Mouse (Mus musculus) midbrain, embryonic 14.5 days (tissue): ENCODE results near the gene Ints3. TPM values are rescaled to one million over a fixed set of nuclear protein-coding genes. Genes with fewer than 3 reads are reported as not detected.

Source experiments
- ATAC-seq: fragments of 200-750 bp; cut with Nextera tagmentation; 2 replicates; pipeline ENCODE4 v1.8.0; 2017; ENCODE audit warnings: moderate number of reproducible peaks, moderate library complexity; ENCODE audit not compliant: low FRiP score, low TSS enrichment
- DNase-seq: peaks from one replicate; pipeline ENCODE4 v3.0.0-alpha.2; 2015
- H3K27ac ChIP-seq: fragments of 300-500 bp; sonication (generic); replicated peaks from 2 replicates; pipeline ENCODE4 v1.5.1; 2014; ENCODE audit warnings: mild to moderate bottlenecking, low read depth, low read length, moderate library complexity
- H3K27me3 ChIP-seq: fragments of 300-500 bp; sonication (generic); 2 replicates; pipeline ENCODE4 v1.6.1; 2014; ENCODE audit warnings: low read length, control low read depth, mixed read lengths; ENCODE audit not compliant: control insufficient read depth, insufficient read depth
- H3K36me3 ChIP-seq: fragments of 300-500 bp; sonication (generic); 2 replicates; pipeline ENCODE4 v1.6.1; 2014; ENCODE audit warnings: low read length, control low read depth; ENCODE audit not compliant: control insufficient read depth, insufficient read depth
- H3K4me1 ChIP-seq: fragments of 300-500 bp; sonication (generic); 2 replicates; pipeline ENCODE4 v1.6.1; 2014; ENCODE audit warnings: mild to moderate bottlenecking, antibody characterized with exemption, low read length, control low read depth; ENCODE audit not compliant: control insufficient read depth, insufficient read depth
- H3K4me2 ChIP-seq: fragments of 300-500 bp; sonication (generic); 2 replicates; pipeline ENCODE4 v1.6.1; 2014; ENCODE audit warnings: mild to moderate bottlenecking, low read length, moderate library complexity
- H3K4me3 ChIP-seq: fragments of 300-500 bp; sonication (generic); replicated peaks from 2 replicates; pipeline ENCODE4 v1.5.1; 2014; ENCODE audit warnings: low read depth, low read length
- H3K9ac ChIP-seq: fragments of 300-500 bp; sonication (generic); replicated peaks from 2 replicates; pipeline ENCODE4 v1.6.1; 2014; ENCODE audit warnings: mild to moderate bottlenecking, low read length, moderate library complexity
- H3K9me3 ChIP-seq: fragments of 300-500 bp; sonication (generic); 2 replicates; pipeline ENCODE4 v1.6.1; 2016; ENCODE audit warnings: low read length, control low read depth, mixed read lengths; ENCODE audit not compliant: control insufficient read depth
- WGBS: fragments of 180-500 bp; shearing (Covaris S2); extraction: QIAGEN DNeasy Blood & Tissue Kit; methylation state at CpG from one replicate; pipeline ENCODE4 v1.1.7; 2014; 5-methylcytosine and 5-hydroxymethylcytosine counted together
- polyA plus RNA-seq: library from polyadenylated mRNA; unstranded; fragments of >200 nt; fragmentation: Nextera tagmentation; extraction: Ambion mirVana; gene quantifications from 2 replicates; pipeline ENCODE4 v1.2.1, GENCODE M21; 2014

Ints3 gene
- polyA plus RNA-seq, 1 experiment from 2014 or later = 35.0 TPM

DNA sequence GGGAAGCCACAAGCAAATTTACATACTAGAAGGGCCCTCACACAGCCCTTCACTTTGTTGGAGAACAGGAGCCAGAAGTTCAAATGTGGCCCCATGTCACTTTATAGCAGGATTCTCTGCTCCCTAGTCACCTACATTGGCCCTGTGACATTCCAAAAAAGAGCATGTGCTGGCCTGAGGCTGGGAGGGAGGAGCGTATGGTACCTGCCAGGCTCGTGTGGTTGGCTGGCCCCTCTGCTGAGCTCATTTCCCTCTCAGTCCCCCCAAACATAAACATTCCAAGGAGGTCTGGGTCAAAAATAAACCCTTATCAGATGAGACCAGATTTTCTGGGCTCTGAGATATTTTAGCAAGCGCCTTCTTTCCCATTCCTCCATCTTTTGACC is 20.4 kb downstream of the Ints3 start:
- Histone ChIP-seq H3K27me3 (no peaks in the 10 kb centered on the region), H3K9me3 (no peaks in the 10 kb centered on the region), H3K36me3 (peaks cover 91% of the 10 kb centered on the region), H3K4me2 (no peak overlapping the region), H3K4me3 (no peak overlapping the region), H3K27ac (no peak overlapping the region), H3K9ac (no peak overlapping the region), H3K4me1 (no peaks in the 10 kb centered on the region)
- WGBS = 73% methylated on average over 3 of the region's 3 CpGs
- ATAC-seq = no peak
- DNase-seq = no peak

DNA sequence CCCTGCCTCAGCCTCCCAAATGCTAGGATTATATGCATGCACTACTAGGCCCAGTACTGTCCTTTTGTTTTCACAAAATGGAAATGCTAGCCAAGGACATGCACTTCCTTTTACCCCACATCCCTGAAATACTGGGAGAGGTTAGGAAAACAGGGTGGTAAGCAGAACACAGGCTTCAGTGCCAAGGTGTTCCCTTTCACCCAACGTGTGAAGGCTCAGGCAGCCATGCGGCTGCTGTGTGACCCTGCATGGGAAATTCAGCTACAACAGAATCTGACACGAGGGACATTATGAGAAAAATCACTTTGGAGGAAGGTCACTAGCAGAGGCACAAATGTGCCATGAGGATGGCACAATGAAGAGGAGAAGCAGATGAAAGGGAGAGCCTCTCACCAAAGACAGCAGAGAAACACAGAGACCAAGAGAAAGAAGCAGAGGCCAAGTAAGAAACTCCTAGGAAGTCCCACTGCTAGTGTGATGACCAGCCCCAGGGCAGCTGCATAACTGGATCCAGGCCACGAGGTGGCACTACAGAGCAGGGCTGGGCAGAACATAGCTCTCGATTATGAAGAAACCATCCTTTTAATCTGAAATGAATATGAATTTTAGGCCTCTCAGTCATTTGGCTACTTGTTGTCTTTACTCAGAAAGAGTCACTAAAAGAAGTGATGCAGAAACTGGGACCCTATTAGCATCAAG is 21.0 kb downstream of the Ints3 start:
- ATAC-seq (no peak), DNase-seq (peak; percentile 82)
- no peaks in the 10 kb centered on the region for H3K4me1 ChIP-seq
- H3K36me3 ChIP-seq = peaks cover 91% of the 10 kb centered on the region
- no peak overlapping the region for H3K9ac ChIP-seq
- no peak overlapping the region for H3K4me2 ChIP-seq
- no peaks in the 10 kb centered on the region for H3K9me3 ChIP-seq
- no peak overlapping the region for H3K4me3 ChIP-seq
- H3K27me3 ChIP-seq = no peaks in the 10 kb centered on the region
- H3K27ac ChIP-seq = no peak overlapping the region
- 53% methylated on average over 5 of the region's 5 CpGs for WGBS

DNA sequence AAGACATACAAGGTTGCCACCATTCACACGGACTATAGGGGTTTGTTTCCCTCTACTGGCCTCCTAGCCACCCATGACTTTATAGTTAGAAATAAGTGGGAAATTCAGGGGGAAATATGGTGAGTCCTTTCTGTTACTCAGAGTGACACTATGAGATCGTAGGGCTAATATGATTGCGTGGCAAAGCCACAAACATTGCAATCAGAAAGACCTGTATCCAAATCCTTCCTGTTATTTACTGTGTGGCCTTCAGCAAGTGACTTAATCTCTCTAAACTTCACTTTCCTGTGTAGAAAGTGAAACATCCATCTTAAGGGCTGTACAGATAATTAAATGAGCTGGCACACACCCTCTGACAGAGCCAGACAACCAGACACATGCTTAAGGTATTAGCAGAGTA is 24.7 kb downstream of the Ints3 start:
- H3K4me3 ChIP-seq = no peak overlapping the region
- no peaks in the 10 kb centered on the region for H3K4me1 ChIP-seq
- peaks cover 94% of the 10 kb centered on the region for H3K36me3 ChIP-seq
- H3K27me3 ChIP-seq = no peaks in the 10 kb centered on the region
- ATAC-seq = no peak
- no peak overlapping the region for H3K9ac ChIP-seq
- no peak for DNase-seq
- WGBS = 92% methylated on average over 3 of the region's 3 CpGs
- no peak overlapping the region for H3K4me2 ChIP-seq
- no peaks in the 10 kb centered on the region for H3K9me3 ChIP-seq
- H3K27ac ChIP-seq = no peak overlapping the region

DNA sequence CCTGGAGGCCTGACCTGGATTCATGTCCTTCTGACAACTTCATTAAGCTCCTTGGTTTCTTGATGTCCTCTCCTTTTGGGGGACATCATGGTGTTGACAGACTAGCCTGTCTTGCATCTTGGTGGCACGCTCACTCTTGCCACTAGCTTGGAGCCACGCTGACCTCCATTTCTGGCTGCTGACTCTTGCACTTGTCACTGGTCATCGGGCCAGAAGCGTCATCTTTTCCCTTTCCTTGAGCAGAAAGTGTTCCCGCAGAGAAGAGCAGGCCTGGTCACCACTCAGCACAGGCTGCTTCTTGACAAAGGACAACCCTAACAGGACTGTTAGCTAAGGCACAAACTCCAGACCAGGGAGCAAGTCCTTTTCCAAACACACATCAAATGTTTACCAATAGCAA is 27.0 kb downstream of the Ints3 start:
- no peak for DNase-seq

DNA sequence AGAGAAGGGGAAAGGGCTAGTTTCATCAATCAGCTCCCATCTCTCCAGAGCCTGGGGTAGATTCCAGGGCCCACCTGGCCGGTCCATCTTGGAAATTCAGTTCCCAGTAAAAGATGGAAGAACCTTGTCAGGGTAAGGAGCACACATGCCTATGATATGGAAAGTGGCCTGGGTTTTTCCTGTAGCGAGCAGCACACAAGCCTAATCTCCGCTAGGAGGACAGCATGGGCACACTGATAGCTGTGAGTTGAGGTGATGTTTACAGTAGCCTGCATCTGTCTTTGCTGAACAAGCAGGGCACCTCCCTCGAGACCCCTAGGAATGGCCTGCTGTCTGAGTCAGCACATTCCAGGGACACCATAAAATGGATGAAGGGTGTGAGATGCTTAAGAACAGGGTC is 28.8 kb downstream of the Ints3 start:
- Histone ChIP-seq H3K36me3 (peaks cover 100% of the 10 kb centered on the region), H3K9me3 (no peaks in the 10 kb centered on the region), H3K27ac (no peak overlapping the region), H3K27me3 (no peaks in the 10 kb centered on the region), H3K4me3 (no peak overlapping the region), H3K4me2 (no peak overlapping the region), H3K9ac (no peak overlapping the region), H3K4me1 (no peaks in the 10 kb centered on the region)
- DNase-seq (no peak), ATAC-seq (no peak)
- WGBS = 95% methylated on average over 4 of the region's 4 CpGs

More for the DNA sequence above, 27.0 kb downstream of the Ints3 start:
- WGBS = 95% methylated on average over 5 of the region's 5 CpGs
- H3K27ac ChIP-seq = no peak overlapping the region
- no peak overlapping the region for H3K4me2 ChIP-seq
- no peak overlapping the region for H3K9ac ChIP-seq
- no peaks in the 10 kb centered on the region for H3K27me3 ChIP-seq
- H3K4me1 ChIP-seq = no peaks in the 10 kb centered on the region
- no peak for ATAC-seq
- no peak overlapping the region for H3K4me3 ChIP-seq
- no peaks in the 10 kb centered on the region for H3K9me3 ChIP-seq
- H3K36me3 ChIP-seq = peaks cover 100% of the 10 kb centered on the region

DNA sequence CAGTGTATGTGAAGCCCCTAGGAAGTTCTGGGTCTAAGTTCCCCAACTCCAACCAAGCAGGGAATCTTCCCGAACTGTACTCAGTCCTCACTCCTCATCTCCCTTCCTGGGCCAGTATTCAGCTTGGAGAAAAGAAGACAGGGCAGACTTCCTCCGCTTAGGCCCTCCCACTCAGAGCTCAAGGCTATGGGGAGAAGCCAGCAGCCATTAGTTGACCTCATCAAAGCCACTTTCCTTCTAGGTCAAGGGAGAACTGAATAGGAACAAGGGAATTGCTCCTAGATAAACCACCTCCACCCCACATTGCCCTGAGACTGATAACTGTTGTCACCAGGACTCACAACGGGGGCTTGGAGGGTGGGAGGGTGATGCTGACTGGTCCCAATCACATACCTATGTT is 29.3 kb downstream of the Ints3 start:
- Histone ChIP-seq H3K4me1 (no peaks in the 10 kb centered on the region), H3K27me3 (no peaks in the 10 kb centered on the region), H3K4me3 (no peak overlapping the region), H3K27ac (no peak overlapping the region), H3K4me2 (no peak overlapping the region), H3K36me3 (peaks cover 100% of the 10 kb centered on the region), H3K9me3 (no peaks in the 10 kb centered on the region), H3K9ac (no peak overlapping the region)
- ATAC-seq (no peak), DNase-seq (no peak)
- WGBS = 97% methylated on average over 3 of the region's 3 CpGs

DNA sequence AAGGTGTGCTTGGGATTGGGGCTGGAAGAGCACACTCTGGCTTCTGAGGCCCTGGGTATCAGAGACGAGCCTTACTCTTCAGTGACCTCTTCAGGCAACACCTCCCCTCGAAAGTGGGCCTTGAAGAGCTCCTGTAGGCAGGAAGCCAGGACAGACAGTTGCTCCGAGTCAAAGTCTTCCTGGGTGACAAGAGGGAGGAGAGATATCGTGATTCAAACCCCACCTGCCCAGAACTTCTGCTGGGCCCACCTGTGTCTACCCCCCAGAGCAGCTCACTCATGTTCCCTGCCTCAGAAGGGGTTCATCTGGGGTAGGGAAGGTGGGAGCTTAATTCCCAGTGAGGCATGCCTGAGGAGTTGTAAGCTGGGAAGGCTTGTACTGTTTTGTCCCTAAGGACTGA is 32.4 kb downstream of the Ints3 start:
- Histone ChIP-seq H3K36me3 (peaks cover 91% of the 10 kb centered on the region), H3K9ac (no peak overlapping the region), H3K4me1 (no peaks in the 10 kb centered on the region), H3K9me3 (no peaks in the 10 kb centered on the region), H3K27ac (no peak overlapping the region), H3K4me3 (no peak overlapping the region), H3K27me3 (no peaks in the 10 kb centered on the region), H3K4me2 (no peak overlapping the region)
- WGBS = 79% methylated on average over 4 of the region's 4 CpGs
- ATAC-seq (no peak), DNase-seq (no peak)

DNA sequence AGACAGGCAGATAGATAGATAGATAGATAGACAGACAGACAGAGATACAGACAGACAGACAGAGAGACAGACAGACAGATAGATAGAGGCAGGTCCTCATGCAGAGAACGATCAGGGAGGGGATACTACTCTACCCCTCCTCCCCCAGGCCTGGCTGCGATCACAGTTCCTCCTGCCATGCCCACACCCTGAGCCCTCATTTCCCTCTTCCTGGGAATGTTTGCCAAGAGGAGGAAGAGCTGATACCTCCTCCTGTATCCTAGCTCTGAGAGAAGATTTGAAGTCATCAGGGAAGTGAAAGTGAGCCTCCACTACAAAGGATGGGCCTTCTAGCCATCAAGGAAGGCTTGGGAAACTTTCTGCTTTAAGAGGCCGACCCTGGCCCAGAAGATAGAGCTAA is 37.8 kb downstream of the Ints3 start:
- WGBS = 88% methylated on average over 3 of the region's 3 CpGs
- H3K36me3 ChIP-seq = peaks cover 91% of the 10 kb centered on the region
- no peak overlapping the region for H3K27ac ChIP-seq
- no peak for DNase-seq
- no peak overlapping the region for H3K4me2 ChIP-seq
- no peak overlapping the region for H3K9ac ChIP-seq
- peaks cover 2% of the 10 kb centered on the region for H3K4me1 ChIP-seq
- ATAC-seq = no peak
- H3K4me3 ChIP-seq = no peak overlapping the region
- H3K27me3 ChIP-seq = no peaks in the 10 kb centered on the region
- no peaks in the 10 kb centered on the region for H3K9me3 ChIP-seq

- no peaks in the 10 kb centered on the region for H3K9me3 ChIP-seq
- H3K4me2 ChIP-seq = no peak overlapping the region
- H3K4me3 ChIP-seq = no peak overlapping the region
- peaks cover 20% of the 10 kb centered on the region for H3K4me1 ChIP-seq
- H3K9ac ChIP-seq = no peak overlapping the region
- peaks cover 70% of the 10 kb centered on the region for H3K36me3 ChIP-seq
- DNase-seq (no peak), ATAC-seq (no peak)
- H3K27ac ChIP-seq = no peak overlapping the region
- no peaks in the 10 kb centered on the region for H3K27me3 ChIP-seq
- WGBS = 84% methylated on average over 3 of the region's 3 CpGs
These were observed 40.8 kb downstream of the Ints3 start for GRCm38 (mm10) chr3:90392661-90393060.
